Mouse (Mus musculus): ENCODE results near the gene Gm17660.

The Gm17660 gene

GRCm38 (mm10) chr5:104080736-104081135 lies 3.3 kb upstream of the Gm17660 start:
- no peak for DNase-seq

DNA sequence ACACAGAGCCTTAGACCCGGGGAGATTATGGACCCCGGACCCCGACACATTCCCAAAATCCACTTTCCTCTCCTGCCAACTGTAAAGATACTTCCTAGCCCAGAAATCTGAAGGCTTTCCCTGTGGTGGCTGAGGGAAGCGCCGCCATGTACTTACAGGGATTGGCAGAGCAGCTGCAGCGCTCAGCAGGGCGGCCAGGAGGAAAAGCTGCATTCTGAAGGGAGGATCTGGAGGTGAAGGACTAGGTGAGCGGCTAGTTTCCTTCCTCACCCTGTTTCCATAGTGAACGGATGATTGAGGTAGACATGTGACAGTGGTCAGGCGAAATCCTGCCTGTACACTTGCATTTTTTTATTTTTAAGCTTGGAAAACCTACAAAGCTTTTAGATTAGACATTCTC lies 1.0 kb downstream of the Gm17660 start:
- DNase-seq = no peak

- DNase-seq = peak; percentile 74
These were observed 3.0 kb downstream of the Gm17660 start for GRCm38 (mm10) chr5:104074388-104074787.

DNA sequence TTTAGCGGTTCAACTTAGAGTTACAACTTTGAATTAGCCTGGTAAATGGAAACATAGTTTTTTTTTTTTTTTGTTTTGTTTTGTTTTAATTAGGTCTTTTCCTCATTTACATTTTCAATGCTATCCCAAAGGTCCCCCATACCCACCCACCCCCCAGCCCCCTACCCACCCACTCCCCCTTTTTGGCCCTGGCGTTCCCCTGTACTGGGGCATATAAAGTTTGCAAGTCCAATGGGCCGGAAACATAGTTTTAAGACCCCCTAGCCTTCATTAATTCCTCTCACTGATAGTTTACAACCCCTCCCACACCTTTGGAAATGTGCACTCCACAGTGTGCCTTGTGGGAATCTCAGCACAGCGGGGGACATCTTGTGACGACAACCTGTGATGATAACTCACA lies 3.8 kb downstream of the Gm17660 start:
- DNase-seq = no peak

GRCm38 (mm10) chr5:104072272-104072886 lies 5.0 kb downstream of the Gm17660 start:
- peak; percentile 45 for DNase-seq

DNA sequence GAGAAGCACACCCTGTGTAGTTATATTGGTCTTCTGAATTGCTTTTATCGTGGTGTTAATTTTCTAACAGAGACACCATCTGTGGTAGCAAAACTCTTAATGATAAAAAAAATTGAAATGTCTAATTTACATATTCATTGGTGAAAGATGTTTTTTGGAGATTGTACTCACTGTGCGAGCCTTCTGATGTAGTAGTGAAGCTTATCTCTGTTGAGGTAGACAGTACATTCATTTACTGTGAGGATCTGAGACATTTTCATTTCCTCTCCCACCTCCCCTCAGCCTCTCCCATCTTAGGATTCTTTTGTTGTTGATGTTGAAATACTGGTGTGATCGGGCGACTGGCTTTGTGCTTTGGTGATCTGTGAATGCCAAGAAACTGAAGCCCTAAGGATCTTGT lies 6.4 kb downstream of the Gm17660 start:
- DNase-seq = no peak

DNA sequence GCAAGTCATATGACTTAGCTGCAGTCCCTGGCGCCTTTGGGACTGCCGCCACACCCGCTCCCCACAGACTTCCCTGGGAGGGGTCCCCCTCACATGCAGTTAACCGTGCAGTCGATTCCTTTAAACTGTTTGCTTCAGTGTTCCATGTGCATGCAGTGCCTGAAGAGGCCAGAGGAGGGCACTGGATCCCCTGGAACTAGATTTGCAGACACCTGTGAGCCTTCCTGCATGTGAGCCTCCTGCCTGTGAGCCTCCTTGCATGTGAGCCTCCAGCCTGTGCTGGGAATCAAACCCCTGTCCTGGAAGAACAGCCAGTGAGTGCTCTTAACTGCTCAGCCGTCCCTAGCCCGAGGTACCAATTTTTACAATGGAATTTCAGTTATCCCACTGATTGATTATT lies 8.7 kb downstream of the Gm17660 start:
- DNase-seq = no peak

DNA sequence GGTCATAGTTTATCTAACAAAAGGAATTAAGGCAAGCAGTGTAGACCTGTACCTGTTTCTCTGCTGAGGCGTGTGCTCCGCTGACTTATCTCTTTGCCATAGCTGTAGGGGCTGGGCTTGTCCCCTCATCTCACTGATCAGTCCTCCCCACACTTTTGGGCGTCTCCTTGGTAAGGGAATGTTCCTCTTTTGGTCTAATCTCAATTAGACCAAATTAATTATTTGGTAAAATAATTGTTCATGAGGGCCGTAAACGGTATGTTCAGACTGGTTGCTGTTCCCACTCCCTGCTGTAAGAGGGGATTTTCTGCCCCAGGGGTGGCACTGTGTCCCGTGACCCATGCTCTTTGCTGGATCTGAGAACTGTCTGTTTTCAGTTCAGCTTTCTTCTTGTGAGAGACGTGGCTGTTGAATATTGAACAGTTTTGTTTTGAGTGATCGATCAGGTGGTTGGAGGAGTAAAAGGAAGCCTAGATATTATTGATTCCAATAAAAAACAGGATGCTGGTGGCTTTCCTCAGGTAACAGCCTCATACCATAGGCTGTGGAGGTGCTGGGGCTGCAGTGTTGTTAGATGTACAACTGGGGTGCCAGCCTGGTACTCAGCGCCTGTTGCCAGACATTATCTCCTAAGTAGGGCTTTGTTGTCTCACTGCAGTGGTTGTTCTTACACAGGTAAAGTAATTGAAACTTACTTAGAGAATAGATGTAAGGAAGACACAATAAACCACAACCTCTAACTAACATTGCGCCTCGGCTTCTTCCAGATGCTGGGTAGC lies 14.4 kb downstream of the Gm17660 start:
- no peak for DNase-seq

GRCm38 (mm10) chr5:104061936-104062772 lies 15.3 kb downstream of the Gm17660 start:
- DNase-seq = no peak

GRCm38 (mm10) chr5:104060429-104060828 lies 17.0 kb downstream of the Gm17660 start:
- DNase-seq = no peak

DNA sequence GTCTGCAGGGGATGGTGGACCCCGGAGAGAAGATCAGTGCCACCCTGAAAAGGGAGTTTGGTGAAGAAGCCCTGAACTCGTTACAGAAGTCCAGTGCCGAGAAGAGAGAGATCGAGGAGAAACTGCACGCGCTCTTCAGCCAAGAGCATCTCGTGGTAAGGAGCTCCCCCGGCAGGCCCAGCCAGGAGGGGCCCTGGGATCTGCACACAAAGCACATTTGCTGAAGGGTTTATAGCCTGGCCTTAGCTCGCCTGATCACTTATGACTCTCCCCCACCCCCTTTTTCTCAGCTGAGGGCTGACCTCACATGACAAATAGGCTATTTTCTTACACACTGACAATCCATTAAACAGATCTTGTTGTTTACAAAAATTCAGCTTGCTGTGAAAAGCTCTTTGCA lies 17.8 kb downstream of the Gm17660 start:
- no peak for DNase-seq

GRCm38 (mm10) chr5:104058021-104058420 lies 19.4 kb downstream of the Gm17660 start:
- peak; percentile 61 for DNase-seq

DNA sequence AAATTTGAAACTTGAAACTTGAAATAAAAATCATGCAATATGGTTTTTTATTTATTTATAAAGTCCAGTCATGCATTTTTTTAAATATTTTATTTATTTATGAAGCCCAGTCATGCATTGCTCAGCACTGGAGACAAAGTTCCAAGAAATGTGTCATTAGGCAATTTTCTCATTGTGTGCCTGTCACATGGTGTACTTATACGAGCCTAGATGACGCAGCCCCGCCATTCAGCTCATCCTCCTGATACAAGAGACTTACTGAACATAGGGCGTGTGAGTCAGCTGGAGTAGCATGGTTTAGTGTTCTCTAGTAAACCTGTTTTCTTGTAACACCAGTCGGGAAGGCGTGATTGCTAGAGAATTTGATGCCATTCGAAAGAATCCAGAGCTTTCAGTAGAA lies 21.1 kb downstream of the Gm17660 start:
- no peak for DNase-seq

GRCm38 (mm10) chr5:104055816-104056215 lies 21.6 kb downstream of the Gm17660 start:
- DNase-seq = no peak

- DNase-seq = no peak
These were observed 22.5 kb downstream of the Gm17660 start for GRCm38 (mm10) chr5:104054938-104055337.

DNA sequence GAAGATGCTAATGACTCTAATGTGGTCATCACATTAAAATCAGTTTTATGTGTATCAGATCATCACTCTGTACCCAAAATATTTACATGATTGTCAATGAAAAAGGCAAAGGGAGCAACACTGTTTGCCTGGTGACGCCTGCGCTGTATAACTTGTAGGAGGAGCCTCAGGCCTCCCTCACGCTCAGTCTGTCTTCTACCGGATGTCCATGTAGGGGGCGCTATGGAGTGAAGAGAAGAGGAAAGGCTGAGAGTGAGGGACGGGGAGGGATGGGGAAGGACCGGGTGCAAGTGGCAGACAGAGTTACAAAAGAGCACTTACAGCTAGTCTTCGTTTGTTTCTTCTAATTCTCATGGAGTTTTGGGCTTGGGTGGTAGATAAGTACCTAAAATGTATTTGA lies 24.5 kb downstream of the Gm17660 start:
- DNase-seq = peak; percentile 59

DNA sequence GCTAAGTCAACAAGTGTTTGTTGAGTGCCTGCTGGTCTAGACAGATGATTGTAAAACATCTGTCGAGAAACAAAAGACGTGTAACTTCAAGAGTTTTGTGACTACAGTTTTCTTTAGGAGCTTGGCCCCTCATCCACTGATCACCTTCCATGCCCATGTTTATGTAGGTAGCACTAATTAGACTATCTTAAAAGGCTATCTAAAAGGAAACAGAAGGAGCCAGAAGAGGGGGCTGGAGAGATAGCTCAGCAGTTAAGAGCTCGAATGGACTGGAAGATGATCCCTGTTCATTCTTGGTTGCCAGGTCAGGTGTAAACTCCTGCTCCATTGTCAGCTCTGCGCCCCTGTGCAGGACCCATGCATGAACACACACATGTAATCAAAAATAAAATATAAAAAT lies 29.3 kb downstream of the Gm17660 start:
- DNase-seq = no peak

- DNase-seq = no peak
These were observed 30.0 kb downstream of the Gm17660 start for GRCm38 (mm10) chr5:104047200-104048105.

DNA sequence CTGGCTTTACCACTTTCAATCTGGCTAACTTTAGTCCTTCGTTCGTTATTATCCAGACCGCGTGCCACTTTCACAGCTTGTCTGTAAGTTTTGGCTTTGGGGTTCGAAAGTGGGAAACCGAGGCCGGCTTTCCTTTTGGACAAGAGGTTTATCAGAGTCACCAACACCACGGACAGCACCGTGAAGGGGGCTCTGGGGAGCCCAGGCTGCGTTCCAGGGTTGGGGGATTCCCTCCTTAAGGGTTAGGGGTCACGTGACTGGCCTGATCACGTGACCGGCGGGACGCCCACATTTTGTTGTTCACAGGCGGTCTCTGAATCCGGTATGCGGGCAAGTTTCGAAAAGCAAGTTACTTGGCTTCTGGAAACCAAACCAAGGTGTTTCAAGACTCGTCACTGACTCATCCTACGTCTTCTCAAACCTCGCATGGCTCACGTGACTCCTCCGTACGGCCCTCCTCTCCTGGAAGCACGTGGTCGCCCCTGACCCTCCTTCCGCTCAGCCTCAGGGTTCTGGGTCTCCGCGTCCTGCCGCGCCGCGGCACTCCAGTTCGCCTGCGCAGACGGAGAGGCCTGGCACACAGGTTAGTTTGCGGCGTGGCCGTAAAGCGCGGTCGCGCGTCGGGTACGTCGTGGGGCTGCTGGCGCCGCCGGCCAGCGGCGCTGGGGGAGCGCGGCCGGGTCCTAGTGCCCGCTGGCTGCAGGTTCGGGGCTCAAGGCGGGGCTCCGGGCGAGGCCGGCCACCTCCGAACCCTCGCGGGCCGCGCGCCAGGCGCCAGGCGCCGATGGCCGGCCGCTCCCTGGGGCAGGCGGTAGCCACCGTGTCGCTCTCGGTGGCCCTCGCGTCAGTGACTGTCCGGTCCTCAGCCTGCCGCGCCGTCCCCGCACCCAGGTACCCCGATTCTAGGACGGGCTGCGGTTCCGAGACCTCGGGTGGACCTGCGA lies 30.9 kb downstream of the Gm17660 start, which contains the start of gene Nudt9:
Nudt9 (plus strand) TSS at position 51 of the 944 bp plus-strand sequence.
- DNase-seq = peak; percentile 99

GRCm38 (mm10) chr5:104043704-104044103 lies 33.7 kb downstream of the Gm17660 start:
- no peak for DNase-seq

GRCm38 (mm10) chr5:104042906-104043305 lies 34.5 kb downstream of the Gm17660 start:
- DNase-seq = no peak

All from lung, postnatal 10 days (tissue).